Mouse (Mus musculus) kidney, embryonic 15.5 days (tissue): Measurements from ENCODE around the gene Ifnab. TPM values are rescaled to one million over a fixed set of nuclear protein-coding genes. Genes with fewer than 3 reads are reported as not detected.

Experiments
- ATAC-seq: fragments of 200-750 bp; cut with Nextera tagmentation; replicated peaks from 2 replicates; pipeline ENCODE4 v1.8.0; 2017; ENCODE audit warnings: moderate TSS enrichment; ENCODE audit not compliant: low FRiP score
- H3K27ac ChIP-seq: fragments of 300-500 bp; sonication (generic); 2 replicates; pipeline ENCODE4 v1.5.1; 2015; ENCODE audit warnings: mild to moderate bottlenecking, inconsistent platforms
- H3K27me3 ChIP-seq: fragments of 300-500 bp; sonication (generic); 2 replicates; pipeline ENCODE4 v1.6.1; 2015; ENCODE audit warnings: inconsistent platforms
- H3K36me3 ChIP-seq: fragments of 300-500 bp; sonication (generic); 2 replicates; pipeline ENCODE4 v1.6.1; 2015; ENCODE audit warnings: inconsistent platforms
- H3K4me1 ChIP-seq: fragments of 300-500 bp; sonication (generic); 2 replicates; pipeline ENCODE4 v1.6.1; 2015; ENCODE audit warnings: inconsistent platforms
- H3K4me2 ChIP-seq: fragments of 300-500 bp; sonication (generic); 2 replicates; pipeline ENCODE4 v1.6.1; 2015; ENCODE audit warnings: moderate library complexity, mild to moderate bottlenecking, inconsistent platforms
- H3K4me3 ChIP-seq: fragments of 300-500 bp; sonication (generic); replicated peaks from 2 replicates; pipeline ENCODE4 v1.5.1; 2015; ENCODE audit warnings: mild to moderate bottlenecking, inconsistent platforms
- H3K9ac ChIP-seq: fragments of 300-500 bp; sonication (generic); 2 replicates; pipeline ENCODE4 v1.6.1; 2015; ENCODE audit warnings: mild to moderate bottlenecking, inconsistent platforms
- H3K9me3 ChIP-seq: fragments of 300-500 bp; sonication (generic); replicated peaks from 2 replicates; pipeline ENCODE4 v1.6.1; 2016; ENCODE audit warnings: inconsistent platforms
- WGBS: fragments of 180-500 bp; shearing (Covaris S2); methylation state at CpG from one replicate; pipeline ENCODE4 v1.1.7; 2015; ENCODE audit warnings: mixed read lengths; 5-methylcytosine and 5-hydroxymethylcytosine counted together
- polyA plus RNA-seq: library from polyadenylated mRNA; unstranded; fragments of >200 nt; fragmentation: Nextera tagmentation; extraction: Ambion mirVana; gene quantifications from 2 replicates; pipeline ENCODE4 v1.2.1, GENCODE M21; 2015

Ifnab gene
- polyA plus RNA-seq: not detected in 2 replicates

GRCm38 (mm10) chr4:88691259-88691658, at the start of gene Ifnab:
Ifnab (minus strand) TSS chr4:88691359.
- no peak within 1 kb of the TSS for H3K27ac ChIP-seq
- 69% methylated on average over 2 of the region's 2 CpGs for WGBS
- no peaks in the 10 kb centered on the region for H3K36me3 ChIP-seq
- H3K9ac ChIP-seq: no peak within 1 kb of the TSS
- no peak within 1 kb of the TSS for H3K4me2 ChIP-seq
- ATAC-seq: no peak
- no peak within 1 kb of the TSS for H3K4me3 ChIP-seq
- H3K4me1 ChIP-seq: no peaks in the 10 kb centered on the region
- no peaks in the 10 kb centered on the region for H3K27me3 ChIP-seq
- no peaks in the 10 kb centered on the region for H3K9me3 ChIP-seq

GRCm38 (mm10) chr4:88739036-88739435, 47.9 kb upstream of the Ifnab start:
- ATAC-seq: no peak
- H3K36me3 ChIP-seq: no peaks in the 10 kb centered on the region
- H3K4me1 ChIP-seq: no peaks in the 10 kb centered on the region
- 0 out of 2 replicates have a peak, but pooled peaks cover 4% of the 10 kb centered on the region for H3K27me3 ChIP-seq
- no peak overlapping the region for H3K4me2 ChIP-seq
- H3K27ac ChIP-seq: no peak overlapping the region
- 88% methylated on average over 6 of the region's 6 CpGs for WGBS
- H3K9ac ChIP-seq: no peak overlapping the region
- no peak overlapping the region for H3K4me3 ChIP-seq
- no peaks in the 10 kb centered on the region for H3K9me3 ChIP-seq

- 0 out of 2 replicates have a peak, but pooled peaks cover 4% of the 10 kb centered on the region for H3K27me3 ChIP-seq
- H3K4me1 ChIP-seq: no peaks in the 10 kb centered on the region
- WGBS: 1% methylated on average over 2 of the region's 2 CpGs
- no peaks in the 10 kb centered on the region for H3K9me3 ChIP-seq
- H3K9ac ChIP-seq: no peak overlapping the region
- H3K36me3 ChIP-seq: no peaks in the 10 kb centered on the region
- no peak overlapping the region for H3K4me3 ChIP-seq
- no peak overlapping the region for H3K4me2 ChIP-seq
- no peak overlapping the region for H3K27ac ChIP-seq
- 0 out of 2 replicates have a peak, but pooled peaks have one; percentile 25 for ATAC-seq
Measured at GRCm38 (mm10) chr4:88738480-88738879, 47.3 kb upstream of the Ifnab start.

- Histone ChIP-seq H3K4me2 (no peak overlapping the region), H3K4me3 (no peak overlapping the region), H3K9ac (no peak overlapping the region), H3K36me3 (no peaks in the 10 kb centered on the region), H3K27ac (no peak overlapping the region), H3K9me3 (no peaks in the 10 kb centered on the region), H3K4me1 (0 out of 2 replicates have a peak, but pooled peaks cover 2% of the 10 kb centered on the region), H3K27me3 (no peaks in the 10 kb centered on the region)
- 6% methylated on average over 1 of the region's 1 CpGs for WGBS
- no peak; the same call in 1 of the 2 replicates for ATAC-seq
Measured at GRCm38 (mm10) chr4:88727324-88727723, 36.2 kb upstream of the Ifnab start.

GRCm38 (mm10) chr4:88726727-88727126, 35.6 kb upstream of the Ifnab start:
- no peak for ATAC-seq
- no peak overlapping the region for H3K9ac ChIP-seq
- no peak overlapping the region for H3K27ac ChIP-seq
- H3K27me3 ChIP-seq: no peaks in the 10 kb centered on the region
- no peak overlapping the region for H3K4me2 ChIP-seq
- H3K4me1 ChIP-seq: 0 out of 2 replicates have a peak, but pooled peaks cover 2% of the 10 kb centered on the region
- H3K9me3 ChIP-seq: no peaks in the 10 kb centered on the region
- WGBS: 80% methylated on average over 6 of the region's 6 CpGs
- H3K36me3 ChIP-seq: no peaks in the 10 kb centered on the region
- H3K4me3 ChIP-seq: no peak overlapping the region

- Histone ChIP-seq H3K4me2 (peak overlapping the region; percentile 27; the same call in 1 of the 2 replicates), H3K27ac (peak overlapping the region; percentile 86), H3K9me3 (no peaks in the 10 kb centered on the region), H3K4me1 (peaks cover 21% of the 10 kb centered on the region), H3K36me3 (peaks cover 12% of the 10 kb centered on the region), H3K4me3 (no peak overlapping the region), H3K27me3 (no peaks in the 10 kb centered on the region), H3K9ac (no peak overlapping the region)
- WGBS: 40% methylated on average over 8 of the region's 8 CpGs
- no peak for ATAC-seq
Measured at GRCm38 (mm10) chr4:88723497-88724090, 32.4 kb upstream of the Ifnab start.

- WGBS: under 1% methylated on average over 82 of the region's 82 CpGs
- peaks cover 25% of the 10 kb centered on the region for H3K4me1 ChIP-seq
- peak within 1 kb of the TSS; percentile 92 for H3K4me3 ChIP-seq
- peak within 1 kb of the TSS; percentile 99 for H3K9ac ChIP-seq
- no peaks in the 10 kb centered on the region for H3K27me3 ChIP-seq
- peak within 1 kb of the TSS; percentile 99 for H3K27ac ChIP-seq
- H3K9me3 ChIP-seq: no peaks in the 10 kb centered on the region
- peaks cover 17% of the 10 kb centered on the region for H3K36me3 ChIP-seq
- peak; percentile 96 for ATAC-seq
- peak within 1 kb of the TSS; percentile 77 for H3K4me2 ChIP-seq
Measured at GRCm38 (mm10) chr4:88721791-88722721, 30.9 kb upstream of the Ifnab start, which contains the start of the genes Gm26566 and Klhl9. Gm26566 (plus strand) TSS chr4:88721805. Klhl9 (minus strand) TSS chr4:88722465.

GRCm38 (mm10) chr4:88718715-88719114, 27.6 kb upstream of the Ifnab start:
- Histone ChIP-seq H3K9ac (0 out of 2 replicates have a peak overlapping the region, but pooled peaks have one; percentile 26), H3K4me1 (peaks cover 24% of the 10 kb centered on the region), H3K27me3 (no peaks in the 10 kb centered on the region), H3K27ac (no peak overlapping the region), H3K36me3 (peaks cover 42% of the 10 kb centered on the region), H3K4me3 (peak overlapping the region; percentile 33), H3K9me3 (no peaks in the 10 kb centered on the region), H3K4me2 (peak overlapping the region; percentile 77)
- no peak for ATAC-seq
- 57% methylated on average over 1 of the region's 1 CpGs for WGBS

- Histone ChIP-seq H3K36me3 (peaks cover 39% of the 10 kb centered on the region), H3K4me1 (peaks cover 12% of the 10 kb centered on the region), H3K27me3 (no peaks in the 10 kb centered on the region), H3K27ac (no peak overlapping the region), H3K4me3 (no peak overlapping the region), H3K9me3 (no peaks in the 10 kb centered on the region), H3K9ac (no peak overlapping the region), H3K4me2 (no peak overlapping the region)
- ATAC-seq: no peak
Measured at GRCm38 (mm10) chr4:88715059-88715458, 23.9 kb upstream of the Ifnab start.

GRCm38 (mm10) chr4:88714281-88714680, 23.1 kb upstream of the Ifnab start:
- no peak overlapping the region for H3K9ac ChIP-seq
- peaks cover 38% of the 10 kb centered on the region for H3K36me3 ChIP-seq
- no peak overlapping the region for H3K4me3 ChIP-seq
- no peaks in the 10 kb centered on the region for H3K9me3 ChIP-seq
- no peaks in the 10 kb centered on the region for H3K27me3 ChIP-seq
- H3K4me2 ChIP-seq: no peak overlapping the region
- no peak overlapping the region for H3K27ac ChIP-seq
- 76% methylated on average over 1 of the region's 1 CpGs for WGBS
- ATAC-seq: no peak
- H3K4me1 ChIP-seq: peaks cover 10% of the 10 kb centered on the region

GRCm38 (mm10) chr4:88707128-88707826, 16.1 kb upstream of the Ifnab start:
- Histone ChIP-seq H3K27me3 (no peaks in the 10 kb centered on the region), H3K27ac (no peak overlapping the region), H3K4me1 (no peaks in the 10 kb centered on the region), H3K9me3 (no peaks in the 10 kb centered on the region), H3K36me3 (0 out of 2 replicates have a peak, but pooled peaks cover 4% of the 10 kb centered on the region), H3K4me3 (no peak overlapping the region), H3K4me2 (no peak overlapping the region), H3K9ac (no peak overlapping the region)
- 95% methylated on average over 1 of the region's 1 CpGs for WGBS
- ATAC-seq: no peak
